Mouse (Mus musculus) megakaryocyte progenitor cell, adult 5-6 weeks (primary cell): ENCODE data around the gene Zcchc7. TPM values are rescaled to one million over a fixed set of nuclear protein-coding genes. Genes with fewer than 3 reads are reported as not detected.
"Not testable (repeated sequence)": the region's sequence is repeated elsewhere in the genome, so short reads cannot be mapped to it uniquely, and the experiment has no call there.

Experiments used
- ATAC-seq: replicated peaks from 2 replicates; pipeline ENCODE4 v1.8.0; 2016; ENCODE audit warnings: mild to moderate bottlenecking, moderate TSS enrichment, inconsistent platforms; ENCODE audit not compliant: poor library complexity
- total RNA-seq, 2 experiments: library from RNA; stranded (forward) in 1 of 2; stranded (reverse) in 1 of 2; fragments of 157-497, 149-512 nt in 1 of 2; fragments of 200-1000 nt in 1 of 2; gene quantifications; 2 replicates each; pipeline versions ENCODE4 v1.2.3 to v1.2.4; 2015 to 2017

The Zcchc7 gene
- total RNA-seq, 2 experiments from 2014 or later, result 49.9 to 118 TPM

DNA sequence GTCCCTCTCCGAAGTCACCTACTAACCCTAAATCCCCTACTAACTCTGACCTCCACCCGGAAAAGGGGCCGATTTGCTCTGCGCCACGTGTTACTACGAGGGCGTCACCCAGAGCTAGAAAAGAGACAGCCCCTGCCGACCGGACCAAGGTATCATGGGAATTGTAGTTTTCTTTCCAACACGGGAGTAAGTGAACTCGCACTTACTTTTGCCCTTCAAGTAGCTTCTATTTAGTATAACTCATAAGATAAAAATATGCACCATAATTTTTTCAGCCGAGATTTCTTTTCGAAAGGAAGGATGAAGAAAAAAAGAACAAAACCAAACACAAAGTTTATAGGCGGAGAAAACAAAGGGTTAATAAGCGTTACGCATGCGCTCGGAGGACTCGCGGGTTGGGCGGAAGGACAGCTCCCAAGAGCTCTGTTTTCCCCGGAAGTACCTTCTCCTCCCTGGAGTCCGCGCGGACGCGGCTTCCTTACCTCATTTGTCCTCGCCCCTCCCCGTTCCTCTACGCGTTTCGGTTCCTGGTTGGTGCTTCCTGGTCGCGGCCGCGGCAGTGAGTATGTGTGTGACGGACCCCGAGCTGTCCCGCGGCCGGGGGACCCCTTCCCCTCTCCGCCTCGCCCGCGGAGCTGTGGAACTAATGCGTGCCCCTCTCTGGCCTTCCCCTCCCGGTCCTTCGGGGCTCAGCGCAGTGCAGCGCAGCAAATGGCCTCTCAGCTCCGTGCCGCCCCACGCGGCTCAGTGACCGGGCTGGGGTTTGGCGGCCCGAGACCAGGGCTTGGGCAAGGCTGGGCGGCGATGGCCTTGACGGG lies 666 bp downstream of the Zcchc7 start:
- peak; percentile 95 for ATAC-seq

DNA sequence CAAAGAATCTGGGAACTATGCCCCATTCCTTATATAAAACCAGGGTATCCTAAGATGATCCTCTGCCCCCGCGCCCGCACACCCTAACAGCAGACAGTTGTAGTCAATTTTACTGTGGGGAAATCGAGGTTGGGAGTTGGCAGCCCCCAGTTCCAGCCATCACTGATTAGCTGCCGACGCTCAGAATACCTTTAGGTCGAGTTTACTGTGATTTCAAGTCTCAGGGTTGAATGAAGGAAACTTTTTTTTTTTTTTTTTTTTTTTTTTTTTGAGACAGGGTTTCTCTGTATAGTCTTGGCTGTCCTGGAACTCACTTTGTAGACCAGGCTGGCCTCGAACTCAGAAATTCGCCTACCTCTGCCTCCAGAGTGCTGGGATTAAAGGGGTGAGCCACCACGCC lies 1.5 kb downstream of the Zcchc7 start:
- not testable (repeated sequence) for ATAC-seq

DNA sequence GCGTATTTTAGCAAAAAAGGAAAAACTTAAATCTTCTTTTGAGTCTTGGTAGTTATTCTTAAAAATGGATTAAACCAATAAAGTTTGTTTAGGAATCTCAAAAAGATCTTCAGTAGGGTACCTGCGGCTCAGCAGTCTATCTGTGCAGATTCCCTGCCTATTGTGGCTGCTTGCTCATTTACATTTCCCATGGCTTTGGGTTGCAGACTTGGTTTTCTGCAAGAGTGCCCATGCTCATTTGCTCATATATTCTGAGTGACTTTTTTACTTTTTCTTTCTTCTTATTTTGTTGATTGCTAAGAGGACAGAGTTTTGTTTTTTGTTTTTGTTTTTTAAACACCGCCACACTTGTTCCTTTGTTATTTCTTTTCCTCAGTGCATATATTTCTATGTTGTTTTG lies 19.2 kb downstream of the Zcchc7 start:
- no peak for ATAC-seq

DNA sequence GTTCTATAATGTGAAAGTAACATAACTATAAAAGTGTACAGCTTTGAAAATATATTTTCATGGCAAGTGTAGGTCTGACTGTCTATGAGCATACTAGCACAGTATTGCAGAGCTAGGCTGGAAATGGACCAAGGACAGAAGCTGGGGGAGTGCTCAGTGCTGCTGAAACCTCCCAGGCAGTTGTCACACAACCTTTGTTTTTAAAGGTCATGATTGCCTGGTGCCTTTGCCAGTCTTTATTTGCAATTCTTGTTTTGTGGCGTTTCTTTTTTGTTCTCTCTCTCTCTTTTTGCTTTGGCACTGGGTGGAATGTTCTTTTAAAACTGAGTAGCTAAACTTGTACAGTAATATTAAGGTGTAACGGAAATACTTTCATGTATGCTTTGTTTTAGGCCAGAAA lies 21.0 kb downstream of the Zcchc7 start:
- no peak for ATAC-seq

DNA sequence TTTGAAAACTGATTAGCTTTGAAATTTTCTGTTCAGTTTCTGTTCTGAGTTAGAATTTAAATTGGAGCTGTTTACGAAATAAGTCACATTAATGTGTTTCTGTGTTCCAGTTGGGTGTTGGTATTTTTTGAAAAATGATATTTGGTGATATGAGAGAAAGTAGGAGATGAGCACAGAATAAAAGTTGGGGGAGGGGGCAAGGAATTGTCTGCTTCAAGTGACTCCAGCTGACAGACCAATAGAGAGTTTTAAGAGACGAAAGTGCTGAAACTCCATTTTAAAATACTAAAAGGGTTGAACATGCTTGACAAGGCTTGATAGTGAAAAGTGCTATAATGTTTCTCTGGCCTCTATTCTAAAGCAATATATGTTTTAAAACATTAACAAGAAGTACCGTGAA lies 21.4 kb downstream of the Zcchc7 start:
- ATAC-seq, result no peak

DNA sequence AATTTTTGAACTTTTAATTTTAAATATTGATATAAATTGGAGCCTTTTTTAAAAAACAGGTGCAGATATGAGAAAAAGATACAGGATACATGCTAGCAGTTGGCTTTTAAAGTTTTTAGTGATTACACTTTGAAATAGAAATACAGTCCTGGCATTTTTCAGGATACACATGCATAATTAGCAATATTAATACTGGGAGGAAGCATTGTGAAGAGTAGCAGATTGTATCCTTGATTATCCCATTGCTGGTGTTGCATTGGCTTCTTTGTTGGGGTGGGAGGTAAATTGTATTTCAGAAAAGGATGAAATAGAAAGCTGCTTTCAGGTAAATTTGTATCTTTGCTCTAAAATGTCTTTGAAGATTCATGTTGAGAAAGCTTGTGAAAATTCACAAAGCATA lies 22.0 kb downstream of the Zcchc7 start:
- ATAC-seq, result no peak

DNA sequence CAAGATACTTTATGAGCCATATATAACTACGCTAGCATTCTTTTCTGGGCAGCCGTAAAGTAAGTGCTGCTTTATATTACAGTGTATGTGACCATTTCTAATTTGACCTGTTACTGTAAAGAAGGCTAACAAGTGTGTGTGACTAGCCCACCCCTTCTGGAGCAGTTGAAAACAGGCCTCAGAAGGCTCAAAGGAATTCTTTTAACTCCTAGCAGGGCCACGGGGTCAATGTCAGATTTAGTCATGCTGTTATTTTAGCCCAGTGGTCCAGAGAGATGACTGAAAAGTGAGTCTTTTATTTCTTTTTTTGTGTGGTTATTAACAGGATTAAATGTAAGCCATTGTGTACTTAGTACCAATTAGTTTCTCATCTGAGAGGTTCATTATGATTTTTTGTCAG lies 22.6 kb downstream of the Zcchc7 start:
- no peak for ATAC-seq

DNA sequence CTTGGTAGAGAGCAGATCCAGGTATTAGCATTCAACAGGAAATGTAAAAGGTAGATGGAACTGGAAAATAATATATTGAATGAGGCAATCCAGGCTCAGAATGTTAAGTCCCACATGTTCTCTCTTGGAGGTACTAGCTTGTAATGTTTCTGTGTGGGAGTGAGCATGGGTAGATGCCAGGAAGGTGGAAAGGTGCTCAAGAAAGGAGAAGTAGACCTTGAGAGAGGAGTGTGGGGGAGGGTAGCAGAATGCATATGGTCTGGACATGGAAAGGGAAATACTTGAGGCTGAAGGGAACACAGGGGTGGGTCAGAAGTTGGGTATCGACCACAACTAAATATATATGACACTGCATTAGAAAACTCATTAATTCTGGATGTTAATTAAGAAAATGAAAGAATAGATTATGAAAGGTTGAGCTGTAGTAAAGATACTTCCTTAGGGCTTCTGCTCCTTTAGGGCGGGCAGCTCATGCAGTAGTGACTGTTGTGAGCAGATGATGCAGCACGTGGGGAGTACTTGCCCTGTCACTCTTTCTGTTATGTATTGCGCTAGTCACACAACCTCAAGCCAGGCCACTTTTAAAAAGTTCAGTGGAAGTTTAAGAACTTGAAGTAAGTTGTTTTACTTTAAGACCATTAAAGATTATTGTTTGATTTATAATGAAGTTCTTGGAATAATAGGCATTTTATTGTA lies 24.9 kb downstream of the Zcchc7 start:
- peak; percentile 48; the same call in 1 of the 2 replicates for ATAC-seq

DNA sequence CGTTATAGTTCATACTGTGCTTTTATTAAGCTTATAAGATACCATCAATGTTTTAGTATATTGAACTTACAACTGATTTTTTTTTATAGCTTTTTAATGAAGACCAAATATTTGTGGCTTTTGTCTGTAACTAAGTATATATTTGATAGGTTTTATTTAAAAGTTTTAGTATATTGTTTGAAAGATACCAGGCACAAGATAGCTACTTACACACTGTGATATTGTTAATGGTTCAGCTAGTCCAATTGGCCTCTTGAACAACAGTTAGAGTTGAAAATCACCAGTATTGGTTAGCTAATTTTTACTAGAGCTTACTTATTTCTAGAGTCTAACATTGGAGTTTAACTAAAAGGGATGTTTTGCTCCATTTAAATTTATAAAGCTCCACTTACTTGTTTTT lies 25.8 kb downstream of the Zcchc7 start:
- no peak for ATAC-seq

DNA sequence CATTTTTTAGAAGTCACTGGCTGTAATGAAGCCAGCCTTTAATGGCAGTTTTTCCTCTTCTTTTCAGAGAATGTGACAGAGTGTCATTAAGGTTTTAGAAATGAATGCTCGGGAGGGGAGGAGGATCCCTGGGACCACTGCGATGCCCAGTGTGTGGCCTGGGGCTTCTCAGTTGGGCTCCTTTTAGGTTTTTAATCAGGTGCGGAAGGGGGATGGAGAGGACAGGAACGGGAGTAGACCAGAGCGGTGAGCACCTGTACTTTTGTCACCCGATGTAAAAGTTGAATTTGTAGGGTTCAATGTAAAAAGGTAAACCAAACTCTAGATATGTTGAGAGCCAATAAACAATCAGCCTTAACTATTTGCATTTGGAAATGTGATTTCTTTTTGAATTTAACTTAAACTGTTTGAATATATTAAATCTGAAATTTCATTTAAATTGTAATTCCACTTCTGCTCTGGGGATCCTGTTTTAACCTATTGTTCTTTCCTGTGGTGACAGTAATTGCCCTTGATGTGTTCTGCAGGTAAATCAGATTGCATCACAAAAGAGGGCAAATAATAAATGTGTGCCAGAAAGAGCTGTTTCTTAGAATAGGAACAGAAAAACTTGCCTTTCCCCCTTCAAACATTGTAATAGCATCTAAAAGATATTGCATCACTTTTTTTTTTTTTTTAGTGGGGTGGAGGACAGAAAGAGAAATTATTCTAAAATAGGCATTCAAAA lies 28.1 kb downstream of the Zcchc7 start:
- ATAC-seq, result no peak

DNA sequence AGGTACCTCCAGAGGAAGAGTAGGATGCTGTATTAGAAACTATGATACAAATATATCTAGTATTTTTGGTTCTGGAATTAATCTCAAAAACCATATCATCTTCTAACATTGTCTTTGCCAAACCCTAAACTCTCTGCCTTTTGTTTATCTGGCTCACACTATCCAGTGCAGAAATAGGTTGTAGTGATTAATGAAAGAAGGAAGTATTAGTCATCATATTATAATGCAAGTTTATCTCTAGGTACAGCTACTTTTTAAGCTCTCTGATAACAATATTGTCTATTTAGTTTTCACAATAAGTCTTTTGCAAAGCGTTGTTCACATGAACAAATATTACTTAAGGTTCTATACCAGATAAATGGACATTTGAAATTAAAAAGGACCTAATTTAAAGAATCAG lies 57.2 kb downstream of the Zcchc7 start:
- ATAC-seq, result peak; percentile 47

DNA sequence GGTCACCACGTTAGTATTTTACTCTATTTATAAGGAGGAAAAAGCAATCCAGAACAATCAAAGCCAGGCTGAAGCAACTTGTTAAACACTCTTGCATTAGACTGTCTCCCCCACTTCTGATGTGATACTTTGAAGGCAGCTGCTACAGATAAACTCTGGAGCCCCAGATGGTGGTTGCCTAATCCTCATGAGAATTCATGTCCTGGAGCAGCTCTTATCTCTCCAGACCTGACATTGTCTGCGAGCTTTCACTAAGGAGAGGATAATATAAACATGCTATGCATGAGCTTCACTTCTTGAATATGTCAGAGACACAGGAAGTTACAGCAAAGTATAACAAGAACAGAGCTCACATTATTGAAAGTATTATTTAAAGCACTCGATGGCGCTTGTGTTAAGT lies 58.1 kb downstream of the Zcchc7 start:
- ATAC-seq, result peak; percentile 94

DNA sequence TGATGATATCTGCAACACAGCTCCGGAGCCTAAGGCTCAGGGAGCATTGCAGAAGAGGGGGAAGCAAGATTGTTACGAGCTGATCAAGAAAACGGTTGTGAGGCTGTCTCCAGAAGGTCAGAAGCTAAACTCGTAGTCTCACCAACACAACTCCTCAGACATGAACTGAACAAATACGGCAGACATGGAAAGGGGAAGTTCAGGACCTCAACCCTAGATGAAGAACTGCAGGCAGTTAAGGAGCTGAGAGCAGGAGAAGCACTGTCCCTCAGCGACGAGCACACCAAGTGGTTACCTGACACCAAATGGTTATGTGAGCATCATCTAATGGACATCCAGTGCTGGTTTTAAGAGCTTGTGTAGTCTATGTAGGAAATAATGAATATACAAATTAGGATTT lies 60.9 kb downstream of the Zcchc7 start:
- peak; percentile 41 for ATAC-seq

DNA sequence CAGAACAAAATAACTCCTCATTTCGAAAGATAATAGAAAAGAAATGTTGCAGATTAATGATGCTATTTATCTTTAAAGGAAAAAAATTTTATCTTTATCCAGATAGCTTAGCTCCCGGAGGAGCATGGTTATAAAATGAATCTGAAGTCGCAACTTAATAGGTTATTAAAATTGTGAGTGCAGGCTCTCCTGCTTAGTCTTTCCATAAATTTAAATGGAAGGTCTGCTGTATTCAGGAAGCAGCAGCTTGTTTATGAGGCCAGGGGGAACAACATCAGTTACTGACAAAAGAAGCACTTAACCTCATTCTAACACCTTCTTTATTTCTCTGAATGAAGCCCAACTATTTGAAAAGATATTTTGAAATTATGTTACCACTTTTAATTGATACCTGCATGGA lies 74.9 kb downstream of the Zcchc7 start:
- no peak for ATAC-seq

DNA sequence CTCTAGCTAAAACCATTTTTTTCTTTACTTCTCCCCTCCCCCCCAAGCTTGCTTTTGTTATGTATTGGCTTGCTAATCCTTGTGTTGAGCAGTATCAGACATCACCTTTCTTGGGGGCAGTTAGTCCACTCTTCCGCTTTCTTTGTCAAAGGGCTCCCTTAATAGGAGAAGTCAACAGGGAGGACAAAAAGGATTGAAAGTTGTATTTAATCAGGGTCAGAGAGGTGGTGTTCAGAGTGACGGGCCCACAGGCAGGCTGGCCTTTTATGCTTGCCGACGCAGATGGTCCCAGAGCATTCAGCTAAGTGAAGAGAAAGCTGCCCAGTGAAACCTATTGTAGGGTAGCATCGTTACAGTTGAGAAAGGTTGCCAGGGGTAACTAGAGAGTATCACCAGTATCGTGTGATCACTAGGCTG lies 96.2 kb downstream of the Zcchc7 start:
- ATAC-seq, result no peak

DNA sequence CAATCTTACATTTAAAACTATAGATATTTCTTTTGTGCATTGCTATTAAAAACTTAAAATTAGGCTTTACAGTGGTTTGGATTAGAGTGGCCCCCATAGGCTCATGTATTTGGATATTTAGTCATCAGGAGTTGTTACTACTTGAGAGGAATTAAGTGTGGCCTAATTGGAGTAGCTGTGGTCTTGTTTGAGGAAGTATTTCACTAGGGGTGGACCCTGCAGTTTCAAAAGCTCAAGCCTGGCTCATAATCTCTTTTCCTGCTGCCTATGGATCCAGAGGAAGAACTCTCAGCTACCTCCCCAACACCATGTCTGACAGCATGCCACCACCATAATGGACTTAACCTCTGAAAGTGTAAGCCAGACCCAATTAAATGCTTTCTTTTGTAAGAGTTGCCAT lies 115.9 kb downstream of the Zcchc7 start:
- ATAC-seq, result peak; percentile 75

DNA sequence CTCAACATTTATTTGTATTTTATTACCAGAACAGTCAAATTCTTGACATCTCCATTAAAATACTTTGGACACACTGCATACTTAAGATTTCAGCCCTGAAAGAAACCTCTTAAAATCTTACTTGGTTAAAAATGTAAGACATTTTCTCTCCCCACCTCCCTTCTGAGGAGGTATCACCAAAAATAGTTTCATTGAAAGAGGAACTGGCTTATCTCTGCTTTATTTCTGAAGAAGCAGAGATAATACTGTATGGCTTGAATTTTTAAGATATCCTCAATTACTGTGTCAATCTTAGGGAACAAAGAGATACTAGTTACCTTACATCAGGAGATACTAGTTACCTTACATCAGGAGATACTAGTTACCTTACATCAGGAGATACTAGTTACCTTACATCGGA lies 116.4 kb downstream of the Zcchc7 start:
- ATAC-seq, result no peak

DNA sequence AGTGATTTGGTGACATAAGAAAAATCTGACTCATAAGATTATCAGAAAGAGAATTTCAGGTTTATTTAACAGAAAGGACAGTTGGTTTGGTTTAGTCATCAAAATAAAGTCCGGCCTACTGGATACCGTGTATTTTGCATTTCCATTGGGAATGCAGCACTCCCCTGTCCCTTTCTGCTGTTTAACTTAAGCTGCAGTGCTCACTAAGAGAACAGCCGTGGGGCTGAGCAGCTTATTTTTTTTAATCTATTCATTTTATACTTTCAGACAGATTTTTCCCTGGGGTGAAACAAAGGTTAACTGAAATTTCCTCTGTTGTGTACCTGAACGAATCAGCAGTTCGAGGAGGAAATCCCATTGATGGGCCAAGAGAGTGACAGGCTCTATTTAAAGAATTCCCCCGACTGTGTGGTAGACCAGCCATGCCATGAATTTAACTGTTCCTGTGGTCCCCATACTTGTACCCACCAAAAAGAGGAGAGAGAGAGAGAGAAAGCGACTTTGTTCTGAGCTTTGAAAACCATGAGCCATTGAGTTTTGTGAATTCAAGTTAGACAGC lies 124.5 kb downstream of the Zcchc7 start:
- no peak for ATAC-seq

DNA sequence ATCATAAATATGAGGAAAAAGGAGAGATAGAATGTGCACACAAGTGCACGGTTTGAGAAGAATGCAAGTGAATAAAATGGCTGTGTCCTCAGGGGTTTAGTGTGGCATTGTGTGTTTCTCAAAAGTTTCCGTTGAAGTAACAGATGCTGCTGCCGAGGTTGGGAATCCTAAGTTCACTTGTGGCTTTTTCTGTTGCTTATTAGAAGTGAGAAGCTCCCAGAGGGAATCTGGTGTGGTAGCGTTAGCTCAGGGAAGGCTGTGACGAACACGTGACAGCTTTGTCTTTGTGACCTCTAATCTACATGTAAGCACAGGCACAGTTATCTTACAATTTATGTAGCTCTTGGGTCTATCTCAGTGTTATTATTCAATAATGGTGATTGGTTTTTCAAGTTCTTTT lies 130.5 kb downstream of the Zcchc7 start:
- ATAC-seq, result no peak

DNA sequence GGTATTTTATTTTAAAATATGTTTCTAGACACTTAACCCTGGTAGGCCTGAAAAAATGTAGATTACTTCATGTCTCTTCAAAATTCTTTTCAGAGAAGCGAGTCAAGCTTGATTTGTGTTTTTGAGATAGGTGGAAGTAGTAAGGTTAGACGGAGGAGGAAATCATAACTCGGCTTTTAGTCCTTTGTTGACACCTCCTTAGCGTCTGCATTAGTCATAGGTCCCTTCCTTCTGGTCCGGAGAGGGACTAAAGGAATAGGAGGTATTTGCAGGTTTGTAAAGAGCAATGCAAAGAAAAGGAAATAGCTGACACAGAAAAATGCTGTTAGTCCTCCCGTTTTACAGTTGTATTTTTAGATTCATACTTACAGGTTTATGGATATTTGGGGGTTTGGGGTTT lies 135.7 kb downstream of the Zcchc7 start:
- no peak for ATAC-seq

DNA sequence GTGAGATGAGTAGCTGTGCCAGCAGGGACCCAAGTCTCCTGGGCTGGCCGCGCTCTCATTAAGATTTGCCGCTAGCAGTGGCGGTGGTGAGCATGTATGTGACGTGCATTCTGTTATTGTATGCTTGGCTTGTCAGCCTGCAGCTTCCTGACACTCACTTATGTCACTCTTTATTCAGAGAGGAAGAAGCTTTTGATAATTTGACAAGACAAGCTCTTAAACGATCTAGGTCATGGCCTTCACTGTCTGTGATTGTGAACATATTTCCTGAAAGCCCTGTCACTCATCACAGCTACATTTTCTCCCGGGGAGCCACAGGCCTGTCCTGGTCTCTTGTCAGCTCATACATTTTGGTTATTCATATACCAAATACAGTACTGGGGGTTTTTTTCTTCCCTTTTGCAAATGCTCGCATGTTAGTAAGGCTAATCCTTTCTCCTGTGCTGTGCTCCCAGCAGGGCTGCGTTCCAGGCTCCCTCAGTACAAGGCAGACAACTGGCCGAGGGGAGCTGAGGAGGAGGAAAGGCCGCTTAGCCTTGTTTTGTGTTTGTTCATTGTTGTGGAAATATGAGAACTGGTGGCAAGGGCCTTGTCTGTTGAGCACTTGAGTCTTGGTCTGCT lies 150.1 kb downstream of the Zcchc7 start:
- ATAC-seq, result no peak
